Mouse (Mus musculus) thymus, postnatal 36 days (tissue): ENCODE measurements around the gene Tacc2.

Experiments
- DNase-seq, 2 experiments: peaks; one replicate each; pipeline ENCODE4 v3.0.0; 2022; ENCODE audit warnings: mixed read lengths in 2 of 2

Gene Tacc2

DNA sequence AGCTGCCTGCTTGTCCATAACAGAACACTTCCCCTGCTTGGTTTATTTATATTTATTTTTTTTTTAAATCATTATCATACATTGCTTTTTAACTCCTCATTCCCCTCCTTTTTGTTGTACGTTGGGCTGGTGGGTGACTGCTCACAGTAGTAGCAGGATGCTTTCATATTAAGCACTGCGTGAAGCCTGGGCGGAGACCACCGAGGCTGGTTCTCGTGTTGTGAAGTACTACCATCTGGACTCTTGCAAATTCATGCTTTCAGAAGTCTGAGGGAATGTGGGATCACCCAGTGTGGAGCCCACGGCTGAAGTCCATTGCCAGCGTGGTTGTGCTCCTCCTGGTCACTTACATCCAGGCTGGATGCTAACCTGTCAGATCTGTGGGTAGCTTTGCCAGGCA, 154.6 kb downstream of the Tacc2 start:
- no peak for DNase-seq

DNA sequence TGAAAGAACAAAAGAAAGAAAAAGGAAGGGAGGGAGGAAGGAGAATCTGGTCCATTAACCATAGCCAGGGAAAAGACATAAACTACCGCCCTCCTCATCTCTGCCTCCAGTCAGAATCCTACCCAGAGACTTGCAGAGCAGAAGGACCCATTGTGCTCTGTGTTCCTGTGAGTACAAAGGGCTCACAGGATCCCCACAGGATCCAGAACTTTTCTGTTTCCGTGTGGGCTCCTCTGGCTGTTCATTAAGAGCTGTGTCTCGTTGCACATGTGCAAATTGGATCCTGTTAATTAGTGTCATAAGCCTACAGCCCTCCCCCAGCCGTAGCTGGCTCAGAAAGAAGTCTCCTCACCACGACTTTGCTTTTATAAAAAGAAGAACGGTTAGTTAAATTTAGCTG, 155.7 kb downstream of the Tacc2 start:
- no peak for DNase-seq

DNA sequence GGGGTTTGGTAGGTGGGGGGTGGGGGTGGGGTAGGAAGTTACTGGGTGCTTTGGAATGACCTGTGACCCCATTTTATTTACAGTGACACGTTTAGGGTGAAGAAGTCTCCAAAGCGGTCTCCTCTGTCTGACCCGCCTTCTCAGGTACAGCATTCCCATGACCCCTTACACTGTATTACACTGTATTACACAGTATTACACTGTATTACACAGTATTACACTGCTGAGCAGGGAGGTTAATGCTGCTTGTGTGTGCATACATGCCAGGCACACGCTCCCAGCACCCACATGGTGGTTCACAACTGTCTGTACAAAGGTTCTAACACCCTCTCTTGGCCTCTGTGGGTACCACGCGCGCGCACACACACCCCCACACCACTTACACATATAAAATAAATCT, 156.2 kb downstream of the Tacc2 start:
- no peak for DNase-seq

DNA sequence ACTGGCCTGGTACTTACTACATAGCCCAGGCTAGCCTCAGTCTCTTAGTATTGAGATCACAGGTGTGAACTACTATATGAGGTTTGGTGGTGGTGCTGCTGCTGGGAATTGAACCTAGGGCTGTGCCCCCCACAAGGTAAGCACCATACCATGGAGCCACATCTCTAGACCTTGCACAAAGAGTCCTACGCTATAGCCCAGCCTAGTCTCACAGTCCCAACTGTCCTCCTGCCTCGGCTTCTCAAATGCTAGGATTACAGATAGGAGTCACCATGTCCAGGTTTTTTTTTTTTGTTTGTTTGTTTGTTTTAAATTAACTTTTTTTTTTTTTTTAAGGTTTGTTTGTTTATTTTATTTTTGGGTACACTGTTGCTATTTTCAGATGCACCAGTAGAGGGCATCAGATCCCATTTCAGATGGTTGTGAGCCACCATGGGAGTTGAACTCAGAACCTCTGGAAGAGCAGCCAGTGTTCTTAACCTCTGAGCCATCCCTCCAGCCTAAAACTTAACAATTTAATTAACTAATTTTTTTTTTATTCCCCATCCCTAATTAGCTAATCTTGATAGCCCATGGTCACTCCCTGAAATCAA, 157.1 kb downstream of the Tacc2 start:
- no peak for DNase-seq

DNA sequence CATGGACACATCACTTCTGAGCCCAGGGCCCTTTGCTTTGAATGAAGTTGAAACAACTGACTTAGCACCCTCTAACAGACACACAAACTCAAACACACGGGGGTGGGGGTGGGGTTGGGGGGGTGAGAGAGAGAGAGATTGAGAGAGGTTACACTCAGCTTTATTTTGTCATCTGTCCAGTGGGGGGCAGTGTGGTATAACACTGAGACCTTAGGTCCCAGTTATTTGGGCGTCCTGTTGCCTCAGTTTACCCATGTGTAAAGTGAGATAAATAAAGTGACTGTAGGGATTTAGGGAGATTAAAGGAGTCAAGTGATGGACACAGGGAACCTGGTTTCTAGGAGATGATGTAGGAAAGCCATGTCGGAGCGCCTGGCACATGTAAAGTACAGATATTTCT, 163.9 kb downstream of the Tacc2 start:
- no peak for DNase-seq

DNA sequence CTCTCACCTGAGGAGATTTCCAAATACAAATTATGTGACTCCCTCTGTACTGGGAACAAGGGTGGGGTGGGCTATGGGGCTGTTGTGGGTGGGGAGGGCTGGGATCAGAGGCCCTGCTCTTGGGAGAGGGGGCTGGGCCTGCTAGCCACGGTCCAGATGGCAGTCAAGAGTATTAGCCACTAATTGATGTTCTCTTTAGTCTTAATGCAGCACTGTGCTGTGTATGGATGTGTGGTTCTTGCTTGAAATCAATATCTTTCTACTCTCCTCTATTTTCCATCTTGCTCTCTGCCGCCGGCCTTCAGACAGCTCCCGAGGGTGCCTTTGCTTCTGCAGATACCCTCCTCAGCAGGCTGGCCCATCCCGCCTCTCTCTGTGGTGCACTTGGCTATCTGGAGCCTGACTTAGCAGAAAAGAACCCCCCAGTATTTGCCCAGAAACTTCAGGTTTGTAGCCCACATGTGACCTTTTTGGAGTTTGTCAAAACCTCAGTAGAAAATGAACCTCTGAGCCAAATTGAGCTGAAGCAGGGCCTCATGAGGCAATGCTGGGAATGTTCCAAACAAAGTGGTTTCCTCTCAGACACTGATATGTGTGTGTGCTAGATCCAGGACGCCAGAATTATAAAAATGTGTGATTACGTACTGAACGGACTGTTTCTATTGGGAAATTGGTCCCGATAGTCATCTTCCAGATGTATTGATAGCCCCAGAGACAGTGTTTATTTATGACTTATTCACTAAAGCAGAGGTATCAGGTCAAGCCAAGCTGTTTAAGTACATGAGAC, 166.2 kb downstream of the Tacc2 start:
- no peak for DNase-seq

DNA sequence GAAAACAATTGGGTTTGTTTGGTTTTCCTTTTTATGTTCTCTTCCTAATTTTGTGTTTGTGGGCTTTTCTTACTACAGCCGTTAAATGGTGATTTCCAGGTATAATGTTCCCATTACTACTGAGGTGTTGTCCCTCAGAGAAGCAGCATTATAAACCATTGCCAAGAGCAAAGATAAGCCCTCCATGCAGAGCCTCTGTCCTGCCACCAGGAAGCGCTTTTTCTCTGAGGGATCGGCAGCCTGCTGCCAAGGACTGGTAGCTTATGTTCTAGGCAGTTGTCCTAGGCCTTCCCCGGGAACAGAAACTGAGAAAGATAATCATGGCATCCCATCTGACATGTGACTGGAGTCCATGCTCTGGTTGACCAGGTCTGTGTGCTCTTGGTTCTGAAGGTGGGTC, 171.9 kb downstream of the Tacc2 start:
- DNase-seq: no peak

DNA sequence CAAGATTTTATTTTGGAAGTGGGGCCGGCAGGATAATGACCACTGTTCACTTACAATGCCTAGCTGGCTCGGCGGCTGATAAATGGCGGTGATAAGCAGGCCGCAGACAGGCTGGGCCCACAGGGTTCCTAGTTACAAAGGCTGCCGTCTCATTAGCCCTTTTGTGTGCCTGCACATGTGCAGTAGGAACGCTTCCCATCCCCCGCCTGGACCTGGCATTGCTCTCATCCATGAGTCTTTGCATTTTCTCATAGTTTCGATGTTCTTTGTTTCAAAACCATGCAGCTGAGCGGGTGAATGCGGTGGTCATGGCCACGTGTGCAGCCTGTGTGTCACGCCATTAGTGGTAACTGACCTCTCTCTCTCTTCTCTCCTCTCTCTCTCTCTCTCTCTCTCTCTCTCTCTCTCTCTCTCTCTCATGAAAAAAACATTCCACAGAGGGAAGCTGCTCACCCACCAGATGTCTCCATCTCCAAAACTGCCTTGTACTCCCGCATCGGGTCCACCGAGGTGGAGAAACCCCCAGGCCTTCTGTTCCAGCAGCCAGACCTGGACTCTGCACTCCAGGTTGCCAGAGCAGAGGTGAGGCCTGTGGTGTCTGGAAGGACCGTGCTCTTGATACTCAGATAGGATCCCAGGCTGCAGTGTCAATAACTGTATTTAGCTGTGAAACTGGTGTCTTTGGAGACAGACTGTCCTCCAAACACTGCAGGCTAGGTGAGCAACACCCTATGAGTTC, 173.7 kb downstream of the Tacc2 start:
- no peak for DNase-seq

DNA sequence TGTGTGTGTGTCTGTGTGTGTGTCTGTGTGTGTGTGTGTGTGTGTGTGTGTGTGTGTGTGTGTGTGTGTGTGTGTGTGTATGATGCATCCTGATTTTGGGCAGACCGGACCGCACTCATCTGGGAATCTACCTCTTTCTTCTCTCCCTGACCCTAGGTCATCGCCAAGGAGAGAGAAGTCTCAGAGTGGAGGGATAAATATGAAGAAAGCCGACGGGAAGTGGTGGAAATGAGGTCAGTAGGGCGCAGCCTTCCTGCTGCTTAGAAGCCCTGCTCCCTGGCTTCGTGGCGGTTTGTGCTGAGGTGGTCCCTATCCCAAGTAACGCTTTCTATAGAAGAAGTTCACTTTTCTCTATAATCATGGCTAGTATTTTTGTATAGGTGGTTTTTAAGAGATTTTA, 174.4 kb downstream of the Tacc2 start:
- no peak for DNase-seq

DNA sequence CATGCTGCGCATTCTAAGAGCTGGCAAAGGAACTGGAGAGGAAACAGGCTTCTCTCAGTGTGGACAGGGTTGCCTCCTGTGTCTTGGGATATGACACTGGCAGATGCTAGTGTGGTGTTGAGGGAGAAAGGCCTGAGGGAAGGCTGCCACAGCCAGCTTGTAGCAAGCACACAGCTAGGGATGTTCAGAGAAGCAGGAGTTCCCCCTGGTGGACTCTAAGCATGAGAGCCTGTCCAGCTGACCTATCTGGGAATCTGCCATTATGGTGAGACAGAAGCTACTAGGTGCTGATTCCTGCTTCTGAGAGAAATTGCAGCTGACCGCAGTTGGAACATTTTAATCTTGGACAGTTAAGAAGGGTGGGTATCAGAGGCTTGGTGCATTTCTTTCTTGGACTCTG, 177.6 kb downstream of the Tacc2 start:
- no peak for DNase-seq

DNA sequence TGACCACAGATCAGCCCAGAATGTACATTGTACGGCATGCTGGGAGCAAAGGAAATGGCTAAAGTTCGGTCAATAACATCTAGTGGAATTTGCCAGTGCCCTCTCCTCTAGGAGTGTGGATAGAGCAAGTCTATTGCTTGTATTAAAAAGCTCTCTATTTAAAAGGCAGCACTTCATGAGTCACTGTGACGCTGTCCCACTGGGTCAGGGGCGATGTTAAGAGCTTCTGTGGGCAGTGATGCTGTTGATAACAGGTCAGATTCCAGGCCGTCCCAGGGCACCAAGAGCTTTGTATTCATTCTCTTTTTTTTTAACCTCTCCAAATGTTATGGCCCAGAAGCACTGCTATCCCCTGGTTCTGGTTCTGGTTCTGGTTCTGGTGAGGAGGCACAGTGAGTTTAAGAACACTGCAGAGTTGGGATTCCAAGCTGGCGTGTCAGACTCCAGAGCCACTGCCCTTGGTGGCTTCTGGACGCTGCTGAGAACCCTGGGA, 179.2 kb downstream of the Tacc2 start:
- no peak for DNase-seq

DNA sequence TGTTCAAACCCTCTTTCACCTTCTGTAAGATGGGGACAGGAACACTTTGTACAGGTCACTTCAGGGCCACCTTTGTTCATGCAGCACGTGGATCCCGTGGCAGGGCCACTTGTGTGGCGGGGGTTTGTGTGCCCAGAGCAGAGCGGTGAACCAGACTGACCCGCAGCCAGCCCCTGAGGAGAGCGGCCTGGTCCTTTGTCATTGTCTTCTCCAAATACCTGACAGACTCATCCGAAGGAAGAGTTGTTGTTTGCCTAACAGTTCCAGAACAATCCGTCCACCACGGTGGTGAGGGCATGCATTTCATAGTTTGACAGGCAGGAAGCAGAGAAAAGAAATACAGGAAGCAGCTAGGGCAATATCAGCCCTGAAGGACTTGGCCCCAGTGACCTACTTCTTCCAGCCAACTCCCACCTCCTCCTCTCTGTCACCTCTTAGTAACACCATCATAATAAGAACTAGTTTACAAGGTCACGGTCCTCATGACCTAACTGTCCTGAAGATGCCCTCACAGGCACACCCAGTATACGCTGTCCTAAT, 180.2 kb downstream of the Tacc2 start:
- DNase-seq: no peak

DNA sequence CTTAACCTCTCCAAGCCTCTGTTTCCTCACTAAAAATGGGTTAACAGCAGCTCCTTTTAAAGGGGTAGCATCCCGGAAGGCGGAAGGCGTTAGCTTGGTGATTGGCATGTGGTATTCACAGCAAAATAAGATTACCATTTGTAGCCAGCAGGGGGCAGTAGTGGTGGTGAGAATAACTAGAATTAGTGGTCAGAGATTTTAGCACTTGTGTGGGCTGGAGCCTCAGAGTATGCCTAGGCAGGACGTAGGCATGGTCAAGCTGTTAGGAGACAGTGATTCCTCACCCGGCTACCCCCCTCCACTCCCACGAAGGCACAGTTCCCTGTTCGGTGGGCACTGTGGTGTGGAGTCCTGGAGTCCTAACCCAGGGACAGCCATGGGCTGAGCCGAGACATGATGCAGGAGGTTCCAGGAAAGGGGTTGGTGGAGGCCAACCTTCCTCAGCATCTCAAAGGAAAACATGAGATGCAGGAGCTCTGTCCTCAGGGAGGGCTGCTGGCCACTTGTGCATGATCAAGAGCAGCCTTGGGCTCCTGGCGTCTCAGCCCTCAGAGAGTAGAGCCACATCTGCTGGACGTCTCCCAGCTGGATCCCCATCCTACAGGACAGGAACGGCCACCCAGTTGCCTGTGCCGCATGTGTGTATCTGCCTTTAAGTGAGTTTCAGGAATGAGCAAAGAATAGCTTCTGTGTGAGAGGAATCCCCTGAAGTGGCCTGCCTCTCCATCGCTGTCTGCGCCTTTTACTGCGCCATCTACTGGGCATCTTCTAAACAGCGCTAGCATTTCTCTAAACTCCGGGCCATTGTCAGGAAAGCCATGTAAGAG, 185.0 kb downstream of the Tacc2 start:
- peak; percentile 33 to 48 for DNase-seq

DNA sequence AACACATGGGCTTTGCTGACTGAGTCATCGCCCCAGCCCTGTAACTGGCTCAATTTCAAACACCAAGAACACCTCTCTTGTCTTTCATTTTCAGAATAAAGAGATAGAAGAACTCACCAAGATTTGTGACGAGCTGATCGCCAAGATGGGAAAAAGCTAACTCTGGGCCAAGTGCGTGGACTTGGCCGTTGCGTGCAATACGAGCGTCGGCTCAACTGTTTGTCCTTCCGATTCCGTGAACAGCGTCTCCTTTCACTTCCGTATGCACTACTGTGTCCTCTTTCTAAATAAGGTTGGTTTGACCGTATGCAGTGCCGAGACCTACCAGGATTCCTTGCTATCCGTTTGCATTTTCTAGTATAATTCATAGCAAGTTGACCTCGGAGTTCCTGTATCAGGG, 186.9 kb downstream of the Tacc2 start:
- no peak for DNase-seq

DNA sequence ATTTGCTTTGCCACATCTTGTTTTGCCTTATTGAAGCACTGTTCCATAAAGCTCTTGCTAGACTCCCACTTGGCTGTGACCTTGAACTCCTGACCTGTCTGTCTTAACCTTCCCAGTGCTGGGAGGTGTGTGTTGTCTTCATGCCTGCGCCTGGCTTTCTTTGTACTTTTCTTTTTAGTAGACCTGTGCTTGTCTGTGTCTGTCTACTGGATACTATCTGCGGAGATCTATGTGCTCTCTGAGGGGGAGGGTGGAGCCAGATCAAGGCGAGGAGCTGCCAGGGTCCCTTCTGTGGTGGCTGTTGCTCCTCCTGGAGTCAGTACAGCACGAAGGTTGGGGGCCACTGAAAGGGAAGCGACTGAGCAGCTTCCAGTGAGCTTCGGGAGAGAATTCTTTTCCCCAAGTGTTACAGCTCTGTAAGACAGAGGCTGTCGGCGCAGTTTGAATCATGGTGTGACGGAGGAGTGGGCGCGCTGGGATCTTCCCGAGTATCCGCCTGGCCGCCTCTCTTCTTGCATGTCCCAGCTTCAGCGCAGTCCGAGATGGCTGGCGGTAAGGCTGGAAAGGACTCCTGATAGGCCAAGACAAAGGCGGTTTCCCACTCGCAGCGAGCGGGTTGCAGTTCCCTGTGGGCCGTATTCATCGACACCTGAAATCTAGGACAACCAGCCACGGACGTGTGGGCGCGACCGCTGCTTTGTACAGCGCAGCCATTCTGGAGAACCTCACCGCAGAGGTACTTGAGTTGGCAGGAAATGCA, 189.4 kb downstream of the Tacc2 start:
- DNase-seq: no peak

DNA sequence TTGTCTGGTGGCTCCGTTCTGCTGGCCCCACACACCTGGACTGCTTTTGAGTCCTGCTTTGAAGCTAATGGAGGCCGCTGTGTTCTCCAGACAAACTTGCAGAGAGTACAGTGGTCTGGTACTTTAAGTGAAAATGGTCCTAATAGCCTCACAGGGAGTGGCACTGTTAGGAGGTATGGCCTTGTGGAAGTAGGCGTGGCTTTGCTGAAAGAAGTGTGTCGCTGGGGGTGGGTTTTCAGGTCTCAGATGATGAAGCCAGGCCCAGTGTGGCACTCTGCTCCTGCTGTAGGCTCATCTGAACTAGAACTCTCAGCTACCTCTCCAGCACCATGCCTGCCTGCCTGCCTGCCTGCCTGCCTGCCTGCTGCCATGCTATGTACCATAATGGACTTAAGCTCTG, 190.9 kb downstream of the Tacc2 start:
- DNase-seq: no peak

DNA sequence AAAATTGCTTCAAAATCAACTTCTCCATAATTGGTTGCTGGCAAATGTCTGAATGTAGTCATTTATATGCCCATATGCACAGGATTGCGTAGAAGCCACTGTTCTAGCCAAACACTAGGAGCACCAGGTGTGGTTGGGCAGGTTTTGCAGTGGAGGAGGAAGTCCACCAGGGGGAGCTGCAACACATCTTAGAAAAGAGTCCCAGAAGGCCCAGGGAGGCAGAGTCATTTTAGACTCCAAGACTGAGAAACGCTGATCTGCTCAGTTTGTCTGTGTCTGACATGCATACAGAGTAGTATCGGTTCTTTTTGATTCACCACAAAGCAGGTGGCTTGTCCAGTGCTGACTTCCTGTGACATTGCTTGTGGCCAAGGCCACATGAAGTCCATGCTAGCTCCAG, 193.5 kb downstream of the Tacc2 start:
- DNase-seq: peak; percentile 77 to 81

DNA sequence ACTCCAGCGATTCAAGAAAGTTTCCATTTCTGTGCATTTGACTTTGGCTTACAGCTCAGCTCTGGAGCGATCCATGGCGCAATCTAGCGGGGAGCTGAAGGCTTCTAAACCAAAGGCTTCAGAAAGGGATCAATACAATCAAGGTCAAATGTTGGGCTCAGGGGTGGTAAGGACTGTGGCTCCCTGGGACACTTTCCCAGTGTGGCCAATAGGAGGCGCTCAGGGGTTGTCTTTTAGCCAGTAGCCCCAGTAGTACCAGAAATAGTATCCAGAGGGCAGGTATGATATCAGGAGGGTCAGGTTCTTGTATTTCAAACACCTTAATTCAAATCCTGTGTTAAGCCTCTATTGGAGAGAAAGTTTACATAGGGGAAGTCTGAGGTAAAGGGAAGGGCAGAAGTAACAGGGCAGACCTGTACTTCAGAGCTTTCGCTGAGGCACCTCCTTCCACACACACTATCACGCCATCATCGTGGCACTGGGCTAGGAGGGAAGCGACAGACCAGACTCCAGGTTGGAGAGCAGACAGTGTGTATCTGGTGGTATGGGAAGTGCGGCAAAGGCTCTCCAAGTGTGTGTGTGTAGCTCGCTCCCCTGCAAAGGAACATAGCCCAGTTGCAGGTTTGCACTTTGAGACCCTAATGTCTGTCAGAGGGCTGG, 196.1 kb downstream of the Tacc2 start:
- DNase-seq: peak; percentile 47 to 52

DNA sequence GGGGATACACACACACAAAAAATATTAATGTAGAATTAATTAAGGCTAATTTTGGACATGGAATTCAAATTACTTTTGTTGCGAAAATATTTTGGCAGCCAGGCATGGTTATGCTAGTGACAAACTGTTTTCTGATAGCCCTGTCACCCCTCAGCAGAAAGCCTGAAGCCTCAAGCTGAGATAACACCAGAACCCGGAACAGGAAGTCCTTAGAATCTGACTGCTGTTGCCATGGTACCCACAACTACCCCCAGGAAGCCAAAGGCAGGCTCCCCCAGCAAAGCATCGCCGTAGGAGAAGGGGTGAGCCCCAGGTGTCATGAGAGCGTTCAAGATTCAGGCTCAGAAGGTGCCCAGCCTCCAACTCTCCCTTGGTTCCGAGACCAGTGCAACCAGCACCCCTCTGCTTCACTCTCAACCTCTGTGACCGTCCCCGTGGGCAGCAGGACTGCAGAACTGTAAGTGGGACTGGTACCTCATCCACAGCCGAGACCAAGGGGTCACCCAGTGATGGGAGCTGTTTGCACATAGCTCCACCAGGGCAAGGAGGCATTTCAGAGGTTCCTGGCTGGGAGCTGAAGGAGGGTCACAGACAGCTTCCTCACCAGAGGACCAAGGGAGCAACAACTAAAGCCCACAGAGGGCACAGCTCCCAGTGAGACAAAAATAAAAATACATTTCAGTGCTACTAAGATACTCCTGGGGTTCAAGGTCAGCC, 196.8 kb downstream of the Tacc2 start, which contains the start of gene Btbd16:
Gene Btbd16, plus strand, starts transcription at position 156 of the 717 bp plus-strand sequence.
- DNase-seq: peak; percentile 23 to 47

DNA sequence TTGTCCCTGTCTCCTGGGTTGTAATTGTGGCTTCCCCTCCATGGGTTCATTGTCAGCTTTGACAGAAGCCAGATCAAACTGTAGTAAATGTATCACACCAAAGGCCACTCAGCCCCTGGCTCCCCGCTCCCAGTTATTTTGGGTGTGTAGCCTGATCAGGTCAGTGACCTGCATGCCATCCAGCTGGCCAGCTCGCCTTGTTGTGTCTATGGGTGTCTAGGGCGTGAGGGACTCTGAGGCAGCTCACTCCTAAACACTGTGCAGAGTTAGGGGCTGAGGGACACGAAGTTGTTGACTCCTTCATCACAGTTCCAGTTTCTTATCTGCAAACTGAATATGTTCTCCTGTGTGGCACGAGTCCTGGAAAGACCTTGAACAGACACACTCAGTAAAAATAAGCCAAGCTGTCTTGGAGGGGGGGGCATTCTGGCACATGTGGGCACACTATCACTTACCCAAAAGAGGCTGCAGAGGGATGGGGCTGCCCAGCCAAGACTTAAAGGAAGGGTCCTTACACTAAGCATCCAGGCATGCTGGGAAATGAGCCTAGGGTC, 203.7 kb downstream of the Tacc2 start:
- DNase-seq: no peak
